Mouse (Mus musculus) hindbrain, embryonic 13.5 days (tissue): ENCODE results near the gene Pde1c. TPM values are rescaled to one million over a fixed set of nuclear protein-coding genes. Genes with fewer than 3 reads are reported as not detected.

Experiments used
- ATAC-seq: fragments of 200-750 bp; cut with Nextera tagmentation; 2 replicates; pipeline ENCODE4 v1.8.0; 2017; ENCODE audit warnings: moderate TSS enrichment; ENCODE audit not compliant: low FRiP score
- H3K27ac ChIP-seq: fragments of 300-500 bp; sonication (generic); 2 replicates; pipeline ENCODE4 v1.5.1; 2015; ENCODE audit warnings: inconsistent platforms, mild to moderate bottlenecking, moderate library complexity
- H3K27me3 ChIP-seq: fragments of 300-500 bp; sonication (generic); 2 replicates; pipeline ENCODE4 v1.6.1; 2015; ENCODE audit warnings: mild to moderate bottlenecking, inconsistent platforms
- H3K36me3 ChIP-seq: fragments of 300-500 bp; sonication (generic); 2 replicates; pipeline ENCODE4 v1.6.1; 2015; ENCODE audit warnings: mild to moderate bottlenecking, inconsistent platforms
- H3K4me1 ChIP-seq: fragments of 300-500 bp; sonication (generic); replicated peaks from 2 replicates; pipeline ENCODE4 v1.6.1; 2015; ENCODE audit warnings: inconsistent platforms
- H3K4me2 ChIP-seq: fragments of 300-500 bp; sonication (generic); 2 replicates; pipeline ENCODE4 v1.6.1; 2015; ENCODE audit warnings: inconsistent platforms, mild to moderate bottlenecking, moderate library complexity
- H3K4me3 ChIP-seq: fragments of 300-500 bp; sonication (generic); 2 replicates; pipeline ENCODE4 v1.5.1; 2015; ENCODE audit warnings: mild to moderate bottlenecking, inconsistent platforms
- H3K9ac ChIP-seq: fragments of 300-500 bp; sonication (generic); 2 replicates; pipeline ENCODE4 v1.6.1; 2015; ENCODE audit warnings: mild to moderate bottlenecking, inconsistent platforms
- H3K9me3 ChIP-seq: fragments of 300-500 bp; sonication (generic); 2 replicates; pipeline ENCODE4 v1.6.1; 2016; ENCODE audit warnings: inconsistent platforms
- WGBS: fragments of 180-500 bp; shearing (Covaris S2); methylation state at CpG from one replicate; pipeline ENCODE4 v1.1.7; 2015; 5-methylcytosine and 5-hydroxymethylcytosine counted together
- polyA plus RNA-seq: library from polyadenylated mRNA; unstranded; fragments of >200 nt; fragmentation: Nextera tagmentation; extraction: Ambion mirVana; gene quantifications from 2 replicates; pipeline ENCODE4 v1.2.1, GENCODE M21; 2015

Gene Pde1c
- polyA plus RNA-seq, 1 experiment from 2014 or later = 16.2 TPM

- H3K9ac ChIP-seq = no peak overlapping the region
- no peak overlapping the region for H3K27ac ChIP-seq
- H3K9me3 ChIP-seq = no peaks in the 10 kb centered on the region
- WGBS = 91% methylated on average over 3 of the region's 3 CpGs
- no peak overlapping the region for H3K4me3 ChIP-seq
- no peak for ATAC-seq
- no peaks in the 10 kb centered on the region for H3K27me3 ChIP-seq
- no peaks in the 10 kb centered on the region for H3K4me1 ChIP-seq
- H3K4me2 ChIP-seq = no peak overlapping the region
- no peaks in the 10 kb centered on the region for H3K36me3 ChIP-seq
These were observed 412.1 kb downstream of the Pde1c start for GRCm38 (mm10) chr6:56156836-56157235.

GRCm38 (mm10) chr6:56130493-56131159 is 438.3 kb downstream of the Pde1c start:
- Histone ChIP-seq H3K9me3 (no peaks in the 10 kb centered on the region), H3K4me3 (no peak overlapping the region), H3K36me3 (no peaks in the 10 kb centered on the region), H3K4me1 (no peaks in the 10 kb centered on the region), H3K27ac (no peak overlapping the region), H3K27me3 (no peaks in the 10 kb centered on the region), H3K4me2 (no peak overlapping the region), H3K9ac (no peak overlapping the region)
- WGBS = 87% methylated on average over 3 of the region's 3 CpGs
- ATAC-seq = no peak

GRCm38 (mm10) chr6:56099520-56100101 is 469.3 kb downstream of the Pde1c start:
- no peak overlapping the region for H3K4me2 ChIP-seq
- peaks cover 7% of the 10 kb centered on the region for H3K36me3 ChIP-seq
- H3K27ac ChIP-seq = no peak overlapping the region
- no peaks in the 10 kb centered on the region for H3K4me1 ChIP-seq
- no peak for ATAC-seq
- H3K4me3 ChIP-seq = no peak overlapping the region
- no peak overlapping the region for H3K9ac ChIP-seq
- H3K27me3 ChIP-seq = no peaks in the 10 kb centered on the region
- peaks cover 8% of the 10 kb centered on the region for H3K9me3 ChIP-seq
- WGBS = 90% methylated on average over 2 of the region's 2 CpGs

- H3K4me1 ChIP-seq = no peaks in the 10 kb centered on the region
- 0 out of 2 replicates have a peak overlapping the region, but pooled peaks have one; percentile 30 for H3K27ac ChIP-seq
- 66% methylated on average over 5 of the region's 5 CpGs for WGBS
- no peak overlapping the region for H3K4me3 ChIP-seq
- no peak overlapping the region for H3K4me2 ChIP-seq
- peaks cover 7% of the 10 kb centered on the region for H3K36me3 ChIP-seq
- no peaks in the 10 kb centered on the region for H3K27me3 ChIP-seq
- H3K9ac ChIP-seq = no peak overlapping the region
- peak; percentile 43; the same call in 1 of the 2 replicates for ATAC-seq
- peaks cover 8% of the 10 kb centered on the region for H3K9me3 ChIP-seq
These were observed 470.5 kb downstream of the Pde1c start for GRCm38 (mm10) chr6:56098427-56098826.

GRCm38 (mm10) chr6:56076378-56076805 is 492.5 kb downstream of the Pde1c start:
- no peaks in the 10 kb centered on the region for H3K36me3 ChIP-seq
- H3K27me3 ChIP-seq = peaks cover 15% of the 10 kb centered on the region
- H3K4me1 ChIP-seq = no peaks in the 10 kb centered on the region; the same call in 1 of the 2 replicates
- WGBS = 20% methylated on average over 4 of the region's 4 CpGs
- H3K9me3 ChIP-seq = no peaks in the 10 kb centered on the region
- no peak overlapping the region for H3K4me3 ChIP-seq
- H3K9ac ChIP-seq = no peak overlapping the region
- H3K4me2 ChIP-seq = no peak overlapping the region
- ATAC-seq = 0 out of 2 replicates have a peak, but pooled peaks have one; percentile 65
- no peak overlapping the region for H3K27ac ChIP-seq

GRCm38 (mm10) chr6:56068516-56068915 is 500.4 kb downstream of the Pde1c start:
- Histone ChIP-seq H3K9ac (no peak overlapping the region), H3K4me3 (no peak overlapping the region), H3K27ac (no peak overlapping the region), H3K36me3 (no peaks in the 10 kb centered on the region), H3K4me2 (no peak overlapping the region), H3K27me3 (0 out of 2 replicates have a peak, but pooled peaks cover 3% of the 10 kb centered on the region), H3K9me3 (no peaks in the 10 kb centered on the region), H3K4me1 (no peaks in the 10 kb centered on the region)
- no peak for ATAC-seq

- no peak overlapping the region for H3K4me3 ChIP-seq
- ATAC-seq = peak; percentile 82
- H3K9ac ChIP-seq = no peak overlapping the region
- no peak overlapping the region for H3K4me2 ChIP-seq
- no peaks in the 10 kb centered on the region for H3K36me3 ChIP-seq
- no peaks in the 10 kb centered on the region for H3K4me1 ChIP-seq
- 47% methylated on average over 5 of the region's 5 CpGs for WGBS
- H3K27me3 ChIP-seq = no peaks in the 10 kb centered on the region
- no peak overlapping the region for H3K27ac ChIP-seq
- no peaks in the 10 kb centered on the region for H3K9me3 ChIP-seq
These were observed 502.1 kb downstream of the Pde1c start for GRCm38 (mm10) chr6:56066632-56067282.

GRCm38 (mm10) chr6:56063736-56064135 is 505.2 kb downstream of the Pde1c start:
- no peaks in the 10 kb centered on the region for H3K27me3 ChIP-seq
- no peak overlapping the region for H3K4me2 ChIP-seq
- H3K9ac ChIP-seq = no peak overlapping the region
- ATAC-seq = 0 out of 2 replicates have a peak, but pooled peaks have one; percentile 30
- no peaks in the 10 kb centered on the region for H3K9me3 ChIP-seq
- no peak overlapping the region for H3K27ac ChIP-seq
- no peaks in the 10 kb centered on the region for H3K36me3 ChIP-seq
- no peak overlapping the region for H3K4me3 ChIP-seq
- no peaks in the 10 kb centered on the region for H3K4me1 ChIP-seq

- 37% methylated on average over 4 of the region's 4 CpGs for whole genome bisulfite sequencing
- H3K4me3 ChIP-seq = no peak overlapping the region
- H3K4me1 ChIP-seq = peaks cover 6% of the 10 kb centered on the region; the same call in 1 of the 2 replicates
- no peaks in the 10 kb centered on the region for H3K27me3 ChIP-seq
- no peak overlapping the region for H3K9ac ChIP-seq
- H3K27ac ChIP-seq = no peak overlapping the region
- no peaks in the 10 kb centered on the region for H3K36me3 ChIP-seq
- no peak overlapping the region for H3K4me2 ChIP-seq
- H3K9me3 ChIP-seq = no peaks in the 10 kb centered on the region
- peak; percentile 81 for ATAC-seq
These were observed 519.8 kb downstream of the Pde1c start for GRCm38 (mm10) chr6:56049104-56049503.

GRCm38 (mm10) chr6:56048580-56048979 is 520.3 kb downstream of the Pde1c start:
- Histone ChIP-seq H3K4me1 (peaks cover 7% of the 10 kb centered on the region; the same call in 1 of the 2 replicates), H3K27me3 (no peaks in the 10 kb centered on the region), H3K4me3 (no peak overlapping the region), H3K36me3 (no peaks in the 10 kb centered on the region), H3K9ac (no peak overlapping the region), H3K4me2 (no peak overlapping the region), H3K9me3 (no peaks in the 10 kb centered on the region), H3K27ac (no peak overlapping the region)
- no peak for ATAC-seq
- 92% methylated on average over 3 of the region's 3 CpGs for WGBS

- H3K4me2 ChIP-seq = no peak overlapping the region
- H3K9me3 ChIP-seq = no peaks in the 10 kb centered on the region
- WGBS = 36% methylated on average over 1 of the region's 1 CpGs
- H3K9ac ChIP-seq = no peak overlapping the region
- peak; percentile 36 for ATAC-seq
- H3K27ac ChIP-seq = peak overlapping the region; percentile 41; the same call in 1 of the 2 replicates
- H3K36me3 ChIP-seq = no peaks in the 10 kb centered on the region
- no peak overlapping the region for H3K4me3 ChIP-seq
- H3K27me3 ChIP-seq = no peaks in the 10 kb centered on the region
- peaks cover 7% of the 10 kb centered on the region; the same call in 1 of the 2 replicates for H3K4me1 ChIP-seq
These were observed 524.2 kb downstream of the Pde1c start for GRCm38 (mm10) chr6:56044716-56045115.

GRCm38 (mm10) chr6:56044270-56044669 is 524.6 kb downstream of the Pde1c start:
- H3K9ac ChIP-seq = no peak overlapping the region
- H3K27ac ChIP-seq = no peak overlapping the region

More at GRCm38 (mm10) chr6:56044270-56044669, 524.6 kb downstream of the Pde1c start:
- ATAC-seq = 0 out of 2 replicates have a peak, but pooled peaks have one; percentile 37
- Histone ChIP-seq H3K9me3 (no peaks in the 10 kb centered on the region), H3K36me3 (no peaks in the 10 kb centered on the region), H3K4me3 (no peak overlapping the region), H3K4me2 (no peak overlapping the region), H3K4me1 (peaks cover 7% of the 10 kb centered on the region; the same call in 1 of the 2 replicates), H3K27me3 (no peaks in the 10 kb centered on the region)
- 31% methylated on average over 5 of the region's 5 CpGs for WGBS
